Mouse (Mus musculus) liver, embryonic 15.5 days (tissue): ENCODE measurements around the gene Edn2. TPM values are rescaled to one million over a fixed set of nuclear protein-coding genes. Genes with fewer than 3 reads are reported as not detected.

Experiments
- ATAC-seq: fragments of 200-750 bp; cut with Nextera tagmentation; 2 replicates; pipeline ENCODE4 v1.8.0; 2017; ENCODE audit warnings: moderate number of reproducible peaks, mild to moderate bottlenecking, moderate library complexity; ENCODE audit not compliant: insufficient read depth
- H3K27ac ChIP-seq: fragments of 300-500 bp; sonication (generic); replicated peaks from 2 replicates; pipeline ENCODE4 v1.5.1; 2015; ENCODE audit warnings: mild to moderate bottlenecking, inconsistent platforms
- H3K27me3 ChIP-seq: fragments of 300-500 bp; sonication (generic); 2 replicates; pipeline ENCODE4 v1.6.1; 2015; ENCODE audit warnings: mild to moderate bottlenecking, inconsistent platforms
- H3K36me3 ChIP-seq: fragments of 300-500 bp; sonication (generic); replicated peaks from 2 replicates; pipeline ENCODE4 v1.6.1; 2015; ENCODE audit warnings: moderate library complexity, mild to moderate bottlenecking, inconsistent platforms
- H3K4me1 ChIP-seq: fragments of 300-500 bp; sonication (generic); replicated peaks from 2 replicates; pipeline ENCODE4 v1.6.1; 2015; ENCODE audit warnings: inconsistent platforms
- H3K4me2 ChIP-seq: fragments of 300-500 bp; sonication (generic); 2 replicates; pipeline ENCODE4 v1.6.1; 2015; ENCODE audit warnings: moderate library complexity, mild to moderate bottlenecking, inconsistent platforms
- H3K4me3 ChIP-seq: fragments of 300-500 bp; sonication (generic); replicated peaks from 2 replicates; pipeline ENCODE4 v1.5.1; 2015; ENCODE audit warnings: mild to moderate bottlenecking, inconsistent platforms
- H3K9ac ChIP-seq: fragments of 300-500 bp; sonication (generic); 2 replicates; pipeline ENCODE4 v1.6.1; 2015; ENCODE audit warnings: moderate library complexity, mild to moderate bottlenecking, inconsistent platforms
- H3K9me3 ChIP-seq: fragments of 300-500 bp; sonication (generic); replicated peaks from 2 replicates; pipeline ENCODE4 v1.6.1; 2016; ENCODE audit warnings: inconsistent platforms
- WGBS: fragments of 180-500 bp; shearing (Covaris S2); methylation state at CpG from one replicate; pipeline ENCODE4 v1.1.7; 2015; ENCODE audit warnings: mixed read lengths; ENCODE audit not compliant: insufficient replicate concordance; 5-methylcytosine and 5-hydroxymethylcytosine counted together
- polyA plus RNA-seq: library from polyadenylated mRNA; unstranded; fragments of >200 nt; fragmentation: Nextera tagmentation; extraction: Ambion mirVana; gene quantifications from 2 replicates; pipeline ENCODE4 v1.2.1, GENCODE M21; 2015

Gene Edn2
- polyA plus RNA-seq = 0.10 TPM in 1 of 2 replicates, not detected in the other

DNA sequence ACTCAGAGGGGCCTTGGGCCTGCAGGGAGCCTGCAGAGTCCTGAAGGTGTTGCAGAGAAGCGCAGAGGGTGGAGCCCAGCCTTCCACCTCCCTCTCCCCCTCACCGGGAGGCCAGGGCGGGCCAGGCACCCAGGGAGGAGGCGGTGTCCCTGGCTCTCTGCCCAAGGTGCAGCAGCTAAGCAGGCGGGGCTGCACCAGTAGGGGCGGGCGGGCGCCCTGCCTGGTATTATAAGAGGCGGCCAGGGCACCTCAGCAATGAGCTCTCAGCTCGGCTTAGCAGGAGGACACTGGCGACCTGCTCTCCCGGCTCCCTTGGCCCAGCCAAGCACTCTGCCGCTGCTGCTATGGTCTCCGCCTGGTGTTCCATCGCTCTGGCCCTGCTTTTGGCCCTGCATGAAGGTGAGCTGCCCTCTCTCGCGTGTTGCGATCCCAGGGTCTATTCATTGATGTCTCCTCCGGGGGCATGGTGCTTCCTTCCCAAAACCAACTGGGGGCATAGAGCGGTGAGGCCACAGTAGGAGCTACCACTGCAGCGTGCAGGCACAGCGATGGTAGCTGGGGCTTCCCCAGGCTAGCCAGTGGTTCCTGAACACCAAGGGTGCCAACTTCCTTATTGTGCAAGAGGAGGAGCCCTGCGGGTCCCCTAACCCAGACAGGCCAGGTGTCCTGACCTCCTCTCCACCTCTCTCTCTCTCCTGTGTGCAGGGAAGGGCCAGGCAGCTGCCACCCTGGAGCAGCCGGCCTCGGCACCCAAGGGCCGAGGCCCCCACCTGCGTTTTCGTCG lies at the start of gene Edn2:
Gene Edn2, plus strand, starts transcription at position 41 of the 784 bp plus-strand sequence.
- 41% methylated on average over 29 of the region's 29 CpGs for WGBS
- Histone ChIP-seq H3K27me3 (peaks cover 9% of the 10 kb centered on the region), H3K27ac (no peak within 1 kb of the TSS), H3K4me1 (no peaks in the 10 kb centered on the region), H3K36me3 (no peaks in the 10 kb centered on the region), H3K9ac (no peak within 1 kb of the TSS), H3K9me3 (no peaks in the 10 kb centered on the region), H3K4me2 (no peak within 1 kb of the TSS), H3K4me3 (no peak within 1 kb of the TSS)
- ATAC-seq = no peak

DNA sequence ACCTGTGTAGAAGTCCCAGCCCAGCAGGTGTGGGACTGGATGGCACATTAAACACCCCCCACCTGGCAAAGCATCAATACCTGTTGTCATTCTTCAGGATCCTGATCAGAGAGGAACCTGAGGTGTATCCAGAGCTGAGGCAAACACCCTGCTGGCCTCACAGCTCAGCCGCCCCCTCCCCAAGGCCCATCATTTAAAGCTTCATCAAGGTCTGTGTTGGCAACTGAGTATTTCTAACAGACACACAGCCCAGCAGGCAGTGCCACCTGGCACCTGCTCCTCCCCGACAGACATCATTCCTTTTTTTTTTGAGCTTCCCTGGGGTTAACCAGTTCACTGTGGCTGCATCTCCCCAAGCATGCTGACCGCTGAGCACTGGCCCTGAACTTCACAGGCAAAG lies 45.5 kb upstream of the Edn2 start:
- 72% methylated on average over 3 of the region's 3 CpGs for WGBS
- no peak for ATAC-seq
- no peaks in the 10 kb centered on the region for H3K4me1 ChIP-seq
- no peak overlapping the region for H3K4me2 ChIP-seq
- no peaks in the 10 kb centered on the region for H3K27me3 ChIP-seq
- no peaks in the 10 kb centered on the region for H3K9me3 ChIP-seq
- no peak overlapping the region for H3K4me3 ChIP-seq
- H3K36me3 ChIP-seq = no peaks in the 10 kb centered on the region
- no peak overlapping the region for H3K9ac ChIP-seq
- no peak overlapping the region for H3K27ac ChIP-seq

DNA sequence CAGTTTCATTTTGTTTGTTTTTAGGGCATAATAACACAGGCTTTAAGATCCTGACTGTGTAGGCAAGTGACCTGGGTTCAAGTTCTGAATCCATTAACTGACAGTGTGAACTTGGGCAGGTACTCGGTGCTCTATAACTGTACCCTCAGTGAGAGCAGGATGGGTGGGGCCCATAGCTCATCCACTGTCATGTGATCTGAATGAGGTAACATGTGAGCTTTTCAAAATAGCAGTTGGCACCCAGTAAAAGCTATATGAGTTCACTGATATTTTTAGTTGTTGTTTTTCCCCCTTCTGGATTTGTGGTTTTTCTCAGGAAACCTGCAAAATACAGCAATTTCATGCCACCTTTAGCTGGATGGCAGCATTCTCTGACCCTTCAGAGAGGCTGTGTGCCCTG lies 44.7 kb upstream of the Edn2 start:
- no peak for ATAC-seq
- H3K4me3 ChIP-seq = no peak overlapping the region
- no peaks in the 10 kb centered on the region for H3K27me3 ChIP-seq
- no peaks in the 10 kb centered on the region for H3K9me3 ChIP-seq
- H3K9ac ChIP-seq = no peak overlapping the region
- 34% methylated on average over 1 of the region's 1 CpGs for WGBS
- H3K36me3 ChIP-seq = no peaks in the 10 kb centered on the region
- no peak overlapping the region for H3K4me2 ChIP-seq
- no peak overlapping the region for H3K27ac ChIP-seq
- no peaks in the 10 kb centered on the region for H3K4me1 ChIP-seq

DNA sequence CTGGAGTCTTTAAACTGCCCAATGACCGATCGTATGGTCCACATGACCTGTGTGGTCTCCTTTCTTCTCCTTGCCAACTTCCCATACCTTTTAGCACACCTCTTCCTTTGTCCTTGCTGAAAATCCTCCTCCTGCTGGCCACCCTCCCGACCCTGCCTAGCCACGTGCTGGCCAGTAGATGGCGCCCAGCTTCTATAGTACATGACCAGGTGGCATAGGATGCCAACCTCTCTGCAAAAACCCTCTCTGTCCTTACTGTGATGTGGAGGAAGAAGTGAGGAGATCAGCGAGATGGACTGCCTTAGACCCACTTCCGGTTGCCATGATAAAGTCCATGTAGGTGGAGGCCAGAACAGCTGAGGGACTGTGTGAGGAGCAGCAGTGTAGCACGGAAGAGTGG lies 40.7 kb upstream of the Edn2 start:
- Histone ChIP-seq H3K27ac (no peak overlapping the region), H3K4me2 (no peak overlapping the region), H3K4me1 (no peaks in the 10 kb centered on the region), H3K9ac (no peak overlapping the region), H3K4me3 (no peak overlapping the region), H3K9me3 (no peaks in the 10 kb centered on the region), H3K36me3 (no peaks in the 10 kb centered on the region), H3K27me3 (no peaks in the 10 kb centered on the region)
- ATAC-seq = no peak
- WGBS = 23% methylated on average over 8 of the region's 8 CpGs

DNA sequence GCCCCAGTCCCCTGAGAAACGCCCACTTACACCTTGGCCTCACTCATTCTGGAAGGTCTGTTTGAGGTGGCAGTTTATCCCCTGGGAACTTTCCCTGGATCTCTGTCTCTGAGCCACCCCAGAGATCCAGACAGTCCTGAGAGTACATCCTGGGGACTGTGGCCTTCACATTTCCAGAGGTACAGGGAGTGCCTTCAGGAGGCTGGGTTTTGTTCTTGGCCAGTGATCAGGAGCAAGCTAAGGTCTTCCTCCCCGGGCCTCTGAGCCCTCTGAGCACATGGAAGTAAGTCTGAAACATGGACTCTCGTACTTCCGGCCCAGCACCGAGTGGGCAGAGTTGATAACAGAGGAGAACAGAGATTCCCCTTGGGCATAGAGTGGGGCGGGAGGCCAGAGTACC lies 36.4 kb upstream of the Edn2 start:
- no peak overlapping the region for H3K27ac ChIP-seq
- no peak overlapping the region for H3K4me3 ChIP-seq
- H3K36me3 ChIP-seq = no peaks in the 10 kb centered on the region
- H3K9ac ChIP-seq = no peak overlapping the region
- WGBS = 49% methylated on average over 6 of the region's 6 CpGs
- no peaks in the 10 kb centered on the region for H3K9me3 ChIP-seq
- no peaks in the 10 kb centered on the region for H3K4me1 ChIP-seq
- no peak overlapping the region for H3K4me2 ChIP-seq
- no peak for ATAC-seq
- no peaks in the 10 kb centered on the region for H3K27me3 ChIP-seq

DNA sequence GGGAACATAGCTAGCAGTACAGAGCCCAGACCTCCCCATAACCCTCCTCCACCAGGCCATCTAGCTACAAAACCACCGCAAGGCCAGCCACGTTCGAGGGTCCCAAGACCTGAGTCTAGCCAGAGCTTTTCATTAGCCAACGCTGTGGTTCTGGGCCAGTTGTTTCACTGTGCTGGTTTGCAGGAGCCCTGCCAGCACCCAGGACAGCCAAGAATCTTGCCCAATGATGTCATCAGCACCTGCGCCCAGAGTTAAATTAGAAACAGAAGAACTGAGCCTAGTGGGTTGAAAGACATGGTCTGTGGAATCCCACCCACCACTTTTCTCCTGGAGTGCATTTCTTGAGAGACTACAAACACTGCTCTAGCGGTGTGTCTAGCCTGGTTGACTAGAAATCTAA lies 35.0 kb upstream of the Edn2 start:
- Histone ChIP-seq H3K4me3 (no peak overlapping the region), H3K9ac (no peak overlapping the region), H3K4me1 (no peaks in the 10 kb centered on the region), H3K27me3 (no peaks in the 10 kb centered on the region), H3K9me3 (no peaks in the 10 kb centered on the region), H3K27ac (no peak overlapping the region), H3K4me2 (no peak overlapping the region), H3K36me3 (no peaks in the 10 kb centered on the region)
- no peak for ATAC-seq
- 78% methylated on average over 6 of the region's 6 CpGs for WGBS

DNA sequence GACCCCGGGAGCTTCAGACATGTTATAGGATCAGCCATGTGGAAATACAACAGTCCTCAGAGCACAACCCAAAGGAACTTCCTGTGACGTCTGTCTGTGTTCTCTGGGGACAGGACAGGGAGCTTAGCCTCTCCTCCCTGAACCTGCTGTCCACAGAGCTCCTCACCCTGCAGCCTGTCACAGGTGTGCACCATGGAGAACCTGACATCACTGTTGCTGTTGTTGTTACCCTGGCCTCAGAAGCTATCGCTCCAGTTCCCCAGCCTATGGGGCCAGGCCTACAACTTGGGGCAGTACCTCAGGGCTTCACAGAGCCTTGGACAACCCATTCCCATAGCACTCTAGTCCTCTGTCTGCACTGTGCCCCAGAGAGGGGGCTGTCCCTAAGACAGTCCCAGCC lies 33.7 kb upstream of the Edn2 start:
- ATAC-seq = no peak
- 57% methylated on average over 3 of the region's 3 CpGs for WGBS
- no peaks in the 10 kb centered on the region for H3K27me3 ChIP-seq

DNA sequence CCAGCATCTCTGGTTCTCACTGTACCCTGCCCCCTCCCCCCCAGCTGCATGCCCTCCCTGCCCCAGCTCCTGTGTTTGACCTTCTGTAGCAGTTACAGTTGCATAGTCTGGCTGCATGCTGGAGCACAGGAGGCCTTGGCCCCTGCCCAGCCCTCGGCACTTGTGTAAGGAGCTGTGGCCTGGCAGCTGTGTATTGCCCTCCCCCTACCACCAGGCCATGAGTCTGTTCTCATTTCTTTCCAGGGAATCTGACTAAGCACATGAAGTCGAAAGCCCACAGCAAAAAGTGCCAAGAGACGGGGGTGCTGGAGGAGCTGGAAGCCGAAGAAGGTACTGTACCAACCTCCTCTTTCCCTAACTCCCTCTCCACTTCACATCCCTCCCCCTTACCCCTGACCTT lies 33.0 kb upstream of the Edn2 start:
- no peak for ATAC-seq
- Histone ChIP-seq H3K27me3 (no peaks in the 10 kb centered on the region), H3K9me3 (no peaks in the 10 kb centered on the region), H3K9ac (no peak overlapping the region), H3K4me1 (no peaks in the 10 kb centered on the region), H3K27ac (no peak overlapping the region), H3K4me3 (no peak overlapping the region), H3K4me2 (no peak overlapping the region), H3K36me3 (no peaks in the 10 kb centered on the region)
- 60% methylated on average over 4 of the region's 4 CpGs for WGBS

More for the DNA sequence above, 33.7 kb upstream of the Edn2 start:
- Histone ChIP-seq H3K9me3 (no peaks in the 10 kb centered on the region), H3K36me3 (no peaks in the 10 kb centered on the region), H3K4me3 (no peak overlapping the region), H3K9ac (no peak overlapping the region), H3K4me1 (no peaks in the 10 kb centered on the region), H3K4me2 (no peak overlapping the region), H3K27ac (no peak overlapping the region)

DNA sequence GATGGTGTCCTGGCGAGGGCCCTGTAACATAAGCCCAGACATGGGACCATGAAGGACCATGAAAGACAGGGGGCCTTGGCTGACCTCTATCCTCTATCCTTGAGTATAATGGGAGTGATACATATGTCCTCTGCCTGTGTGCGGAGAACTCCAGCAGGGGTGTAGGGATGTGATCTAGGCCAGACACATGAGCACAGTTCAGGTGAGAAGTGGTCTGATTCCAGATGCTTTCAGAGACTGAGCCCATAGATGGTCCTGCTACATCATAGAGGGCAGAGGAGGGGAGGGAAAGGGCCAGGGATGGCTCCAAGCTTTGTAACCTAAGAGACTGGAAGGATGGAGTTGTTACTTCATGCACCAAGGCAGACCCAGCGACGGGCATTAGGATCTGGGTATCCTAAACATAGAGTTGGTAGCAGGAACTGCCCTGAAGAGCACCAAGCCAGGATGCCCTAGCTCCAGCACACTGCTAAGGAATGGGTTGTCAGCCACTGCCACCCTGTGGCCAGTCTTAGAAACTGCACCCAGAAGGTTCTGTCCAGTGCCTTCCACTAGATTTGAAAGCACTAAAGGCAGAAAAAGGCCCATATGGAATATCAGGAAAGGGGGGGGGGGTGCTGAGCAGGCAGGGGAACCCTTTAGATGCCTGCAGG lies 31.6 kb upstream of the Edn2 start:
- Histone ChIP-seq H3K4me3 (no peak overlapping the region), H3K9me3 (no peaks in the 10 kb centered on the region), H3K4me1 (no peaks in the 10 kb centered on the region), H3K36me3 (no peaks in the 10 kb centered on the region), H3K27ac (no peak overlapping the region), H3K4me2 (no peak overlapping the region), H3K9ac (no peak overlapping the region), H3K27me3 (no peaks in the 10 kb centered on the region)
- WGBS = 30% methylated on average over 4 of the region's 4 CpGs
- ATAC-seq = no peak

DNA sequence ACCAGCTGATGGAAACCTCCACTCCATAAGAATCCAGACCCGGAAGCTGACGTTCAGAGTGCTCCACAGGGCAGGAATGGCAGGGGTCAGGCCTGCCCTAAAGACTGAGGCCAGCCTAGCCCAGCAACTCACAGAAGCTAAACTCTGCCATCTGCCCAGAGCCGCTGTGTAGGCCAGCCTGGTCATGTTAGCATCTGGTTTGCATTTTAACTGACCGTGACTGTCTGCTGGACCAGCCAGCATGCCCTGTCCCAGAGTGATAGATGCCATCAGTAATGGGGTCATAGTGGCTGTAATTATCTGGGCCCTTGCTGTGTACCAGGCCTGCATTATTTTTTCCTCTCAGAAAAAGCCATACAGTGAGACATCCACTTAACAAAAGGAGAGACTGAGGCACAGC lies 30.1 kb upstream of the Edn2 start:
- WGBS = 72% methylated on average over 4 of the region's 4 CpGs
- H3K4me3 ChIP-seq = no peak overlapping the region

DNA sequence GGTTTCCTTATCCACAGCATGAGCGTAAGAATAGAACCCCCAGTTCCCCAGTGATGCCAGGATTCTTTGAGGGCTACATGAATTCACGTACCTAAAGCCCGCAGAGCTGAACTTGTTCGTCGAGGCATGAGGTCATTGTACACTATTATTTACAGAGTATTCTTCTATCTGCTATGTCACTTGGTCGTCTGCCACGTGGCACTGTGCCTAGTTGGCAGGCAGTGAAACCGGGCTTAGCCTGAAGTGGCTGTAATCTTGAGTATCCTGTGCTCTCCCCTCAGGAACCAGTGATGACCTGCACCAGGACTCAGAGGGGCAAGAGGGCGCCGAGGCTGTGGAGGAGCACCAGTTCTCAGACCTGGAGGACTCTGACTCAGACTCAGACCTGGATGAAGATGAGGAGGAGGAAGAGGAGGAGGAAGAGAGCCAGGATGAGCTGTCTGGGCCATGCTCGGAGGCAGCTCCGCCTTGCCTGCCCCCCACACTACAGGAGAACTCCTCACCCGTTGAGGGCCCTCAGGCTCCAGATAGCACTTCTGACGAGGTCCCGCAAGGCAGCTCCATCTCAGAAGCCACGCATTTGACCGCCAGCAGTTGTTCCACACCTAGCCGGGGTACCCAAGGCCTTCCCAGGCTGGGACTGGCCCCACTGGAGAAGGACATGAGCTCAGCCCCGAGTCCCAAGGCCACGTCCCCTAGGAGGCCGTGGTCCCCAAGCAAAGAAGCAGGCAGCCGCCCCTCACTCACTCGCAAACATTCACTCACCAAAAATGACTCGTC lies 29.4 kb upstream of the Edn2 start:
- Histone ChIP-seq H3K36me3 (no peaks in the 10 kb centered on the region), H3K4me1 (no peaks in the 10 kb centered on the region), H3K27ac (no peak overlapping the region), H3K4me2 (no peak overlapping the region), H3K9ac (no peak overlapping the region), H3K9me3 (no peaks in the 10 kb centered on the region), H3K27me3 (no peaks in the 10 kb centered on the region), H3K4me3 (no peak overlapping the region)
- no peak for ATAC-seq
- WGBS = 68% methylated on average over 24 of the region's 24 CpGs

More for the DNA sequence above, 30.1 kb upstream of the Edn2 start:
- no peaks in the 10 kb centered on the region for H3K9me3 ChIP-seq
- no peak for ATAC-seq
- no peak overlapping the region for H3K4me2 ChIP-seq
- no peak overlapping the region for H3K9ac ChIP-seq
- no peaks in the 10 kb centered on the region for H3K27me3 ChIP-seq
- no peak overlapping the region for H3K27ac ChIP-seq
- H3K4me1 ChIP-seq = no peaks in the 10 kb centered on the region
- H3K36me3 ChIP-seq = no peaks in the 10 kb centered on the region
